Mouse (Mus musculus): ENCODE results near the gene Gm16253.

The Gm16253 gene

DNA sequence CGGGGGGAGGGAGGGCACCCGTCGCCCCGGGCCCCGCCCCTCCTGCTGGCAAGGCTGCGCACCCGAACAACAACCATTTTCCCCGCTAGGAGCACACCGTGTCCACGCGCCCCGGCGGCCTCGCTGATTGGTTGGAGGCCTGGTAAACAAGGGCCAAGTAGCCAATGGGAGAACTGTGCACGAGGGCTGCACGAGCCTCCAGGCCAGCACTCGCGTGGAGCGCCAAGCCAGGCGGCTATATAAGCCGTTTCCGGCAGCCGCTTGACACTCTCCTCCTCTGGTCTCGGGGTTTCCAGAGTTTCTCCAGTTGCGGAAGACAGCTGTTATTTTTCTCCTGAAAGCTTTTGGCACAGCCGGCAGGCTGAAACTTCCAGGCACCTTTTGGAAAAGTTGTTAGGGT lies 19.1 kb upstream of the Gm16253 start, which contains the start of gene Txnip:
Gene Txnip (plus strand): TSS at position 264 of the 400 bp plus-strand sequence.
- DNase-seq (ENCODE audit: low spot score): peak; percentile 99

- no peak for DNase-seq (ENCODE audit: low spot score)
Measured at GRCm38 (mm10) chr3:96558159-96558558, 18.6 kb upstream of the Gm16253 start.

GRCm38 (mm10) chr3:96558668-96559196 lies 18.1 kb upstream of the Gm16253 start:
- DNase-seq (ENCODE audit: low spot score): no peak

- no peak for DNase-seq (ENCODE audit: low spot score)
Measured at GRCm38 (mm10) chr3:96559398-96559910, 17.3 kb upstream of the Gm16253 start.

- DNase-seq (ENCODE audit: low spot score): no peak
Measured at GRCm38 (mm10) chr3:96559911-96560850, 16.6 kb upstream of the Gm16253 start.

GRCm38 (mm10) chr3:96560881-96561668 lies 15.7 kb upstream of the Gm16253 start:
- no peak for DNase-seq (ENCODE audit: low spot score)

DNA sequence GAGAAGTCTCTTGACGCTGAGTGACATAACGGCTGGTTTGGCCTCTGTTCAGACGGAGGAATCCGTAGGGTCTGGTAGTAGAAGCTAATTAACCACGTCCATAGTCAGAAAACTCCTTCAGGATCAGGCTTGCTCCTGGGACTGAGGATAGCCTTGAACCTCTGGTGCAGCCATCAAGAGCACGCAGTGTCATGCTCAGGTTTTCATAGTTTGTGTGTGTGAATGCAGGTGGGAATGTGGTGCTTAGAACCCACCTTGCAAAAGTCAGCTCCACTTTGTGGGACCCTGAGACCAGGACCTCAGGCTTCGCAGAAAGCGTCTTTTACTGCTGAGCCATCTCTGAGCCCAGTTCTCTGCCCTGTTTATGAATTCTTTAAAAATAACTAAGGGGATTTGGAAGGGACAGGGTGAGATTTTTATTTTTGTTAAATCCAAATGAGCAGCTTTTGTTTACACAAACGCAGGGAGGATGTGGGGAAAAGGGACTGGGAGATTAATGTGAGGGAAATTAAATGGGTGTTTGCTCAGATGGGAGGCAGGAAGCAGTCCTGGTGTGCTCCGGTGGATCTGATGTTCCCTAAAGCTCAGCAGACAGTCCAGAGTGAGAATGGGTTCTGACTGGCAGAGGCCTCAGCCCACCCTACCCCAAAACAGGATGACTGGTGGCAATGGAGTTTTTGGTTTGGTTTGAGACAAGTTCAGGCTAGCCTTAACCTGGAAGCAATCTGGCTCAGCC lies 14.7 kb upstream of the Gm16253 start:
- no peak for DNase-seq (ENCODE audit: low spot score)

DNA sequence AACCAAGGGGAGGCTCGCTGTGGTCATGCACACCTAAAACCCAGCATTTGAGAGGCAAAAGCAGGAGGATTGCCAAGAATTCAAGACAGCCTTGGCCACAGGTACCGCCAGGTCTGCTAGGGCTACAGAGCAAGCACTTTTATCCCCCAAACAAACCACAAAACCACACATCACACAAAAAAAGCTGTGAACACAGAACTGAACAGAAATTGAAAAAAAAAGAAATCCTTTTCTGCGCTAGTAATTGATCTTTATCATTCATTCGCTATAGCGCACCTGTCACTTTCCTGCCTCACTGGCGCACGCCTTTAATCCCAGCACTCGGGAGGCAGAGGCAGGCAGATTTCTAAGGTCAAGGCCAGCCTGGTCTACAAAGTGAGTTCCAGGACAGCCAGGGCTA lies 13.5 kb upstream of the Gm16253 start:
- DNase-seq (ENCODE audit: low spot score): no peak

DNA sequence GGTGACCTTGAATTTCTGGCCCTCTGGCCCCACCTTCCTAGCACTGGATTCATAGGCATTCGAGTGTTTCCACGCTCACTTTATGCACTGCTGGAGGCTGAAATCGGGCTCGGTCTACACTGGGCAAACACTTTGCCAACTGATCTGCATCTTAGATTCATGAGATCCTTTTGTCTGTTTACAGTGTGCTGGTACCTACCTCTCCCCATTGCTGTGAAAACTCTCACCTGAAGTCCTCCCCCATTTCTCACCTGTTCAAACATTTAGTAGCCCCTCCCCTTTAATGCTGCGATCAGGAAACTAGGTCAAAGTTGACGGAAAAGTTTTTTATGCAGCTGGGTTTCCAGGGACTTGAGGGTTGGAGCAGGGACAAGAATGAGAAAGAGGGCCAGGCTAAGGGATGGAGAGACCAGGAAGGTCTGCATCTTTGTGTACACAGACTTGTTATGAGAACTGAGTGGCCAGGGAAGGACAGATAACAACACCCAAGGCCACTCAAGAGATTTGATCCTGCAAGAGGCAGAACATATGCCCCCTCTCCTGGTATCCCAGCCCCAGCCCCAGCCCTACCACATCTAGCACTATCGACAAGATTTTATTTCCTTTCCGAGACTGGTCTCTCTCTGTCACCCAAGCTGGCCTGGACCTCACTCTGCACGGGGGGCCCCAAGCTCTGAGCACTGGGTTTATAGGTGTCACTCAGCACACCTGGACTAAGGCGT lies 12.7 kb upstream of the Gm16253 start:
- no peak for DNase-seq (ENCODE audit: low spot score)

DNA sequence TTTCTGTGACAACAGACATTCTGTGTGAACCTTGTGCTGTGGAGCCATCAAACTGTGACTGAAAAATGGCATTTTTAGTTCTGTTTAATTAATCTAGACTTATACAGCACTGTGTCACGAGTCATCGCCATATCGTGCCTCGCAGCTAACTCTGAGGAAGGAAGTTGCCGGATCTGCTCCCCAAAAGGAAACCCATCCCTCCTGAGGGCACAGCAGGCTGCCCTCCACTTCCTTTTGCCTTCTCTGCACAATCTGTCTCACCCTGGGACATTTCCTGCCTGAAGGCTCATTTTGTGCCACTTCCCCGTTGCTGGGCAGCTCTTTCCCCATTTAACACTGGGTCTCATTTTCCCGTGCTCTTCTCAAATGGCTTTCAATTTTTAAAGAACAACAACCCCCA lies 12.2 kb upstream of the Gm16253 start:
- DNase-seq (ENCODE audit: low spot score): no peak

DNA sequence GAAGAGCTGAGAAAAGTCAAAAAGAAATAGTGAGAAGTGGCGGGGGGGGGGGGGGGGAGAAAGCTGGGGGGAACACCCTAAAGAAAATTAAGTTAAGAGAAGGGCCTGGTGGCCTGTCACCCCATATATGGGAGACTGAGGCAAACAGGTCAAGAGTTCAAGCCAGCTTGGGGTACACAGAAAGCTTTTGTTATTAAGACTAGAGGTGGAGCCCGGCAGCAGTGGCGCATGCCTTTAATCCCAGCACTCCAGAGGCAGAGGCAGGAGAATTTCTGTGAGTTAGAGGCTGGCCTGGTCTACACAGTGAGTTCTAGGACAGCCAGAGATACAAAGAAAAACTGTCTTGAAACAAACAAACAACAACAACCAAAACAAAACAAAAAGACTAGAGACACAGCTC lies 11.7 kb upstream of the Gm16253 start:
- no peak for DNase-seq (ENCODE audit: low spot score)

DNA sequence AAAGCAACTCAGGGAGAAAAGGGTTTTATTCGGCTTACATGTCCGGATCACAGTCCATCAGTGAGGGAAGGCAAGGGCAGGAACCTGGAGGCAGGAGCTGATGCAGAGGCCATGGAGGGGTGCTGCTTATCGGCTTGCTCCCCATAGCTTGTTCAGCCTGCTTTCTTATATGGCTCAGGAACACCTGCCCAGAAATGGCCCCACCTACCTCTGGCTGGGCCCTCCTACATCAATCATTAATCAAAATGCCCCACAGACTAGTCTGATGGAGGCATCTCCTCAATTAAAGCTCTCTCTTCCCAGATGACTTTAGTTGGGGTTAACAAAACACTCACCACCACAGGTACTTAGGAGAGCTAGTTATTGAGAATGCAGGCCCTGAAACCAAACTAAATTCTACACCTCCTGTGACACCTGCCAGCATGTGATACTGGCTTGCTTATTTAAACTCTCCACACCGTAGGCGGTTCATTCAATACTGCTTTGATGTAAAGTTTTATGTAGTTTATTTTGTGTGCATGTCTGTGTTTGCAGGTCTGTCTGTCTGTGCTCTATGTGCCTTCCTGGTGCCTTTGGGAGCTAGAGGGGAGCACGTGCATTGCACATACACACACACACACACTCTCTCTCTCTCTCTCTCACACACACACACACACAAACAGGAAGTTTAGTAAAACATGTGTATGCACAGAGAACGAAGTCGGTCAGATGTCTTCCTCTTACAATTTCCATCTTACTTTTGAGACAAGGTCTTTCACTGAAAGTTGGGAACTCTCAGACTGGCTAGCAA lies 9.9 kb upstream of the Gm16253 start:
- no peak for DNase-seq (ENCODE audit: low spot score)

- no peak for DNase-seq (ENCODE audit: low spot score)
Measured at GRCm38 (mm10) chr3:96568605-96569004, 8.2 kb upstream of the Gm16253 start.

GRCm38 (mm10) chr3:96569506-96569905 lies 7.3 kb upstream of the Gm16253 start:
- DNase-seq (ENCODE audit: low spot score): no peak

- DNase-seq (ENCODE audit: low spot score): no peak
Measured at GRCm38 (mm10) chr3:96569966-96570605, 6.7 kb upstream of the Gm16253 start.

DNA sequence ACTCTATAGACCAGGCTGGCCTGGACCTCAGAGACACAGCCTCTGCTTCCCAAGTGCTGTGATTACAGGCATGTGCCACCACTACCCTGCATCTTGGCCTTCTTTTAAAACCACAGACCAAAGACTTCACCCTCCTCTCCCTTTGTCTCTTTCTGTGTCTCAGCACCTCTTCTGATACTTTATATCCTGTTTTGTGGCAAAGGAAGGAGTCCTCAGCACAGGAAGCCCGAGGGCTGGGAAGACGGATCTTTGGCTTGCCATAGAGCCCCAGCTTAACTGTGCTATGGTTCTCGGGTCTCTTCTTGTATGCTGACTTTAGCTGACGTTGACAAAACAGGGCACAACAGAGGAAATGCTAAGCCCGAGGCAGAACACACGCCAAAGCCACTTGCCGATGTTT lies 6.1 kb upstream of the Gm16253 start:
- DNase-seq (ENCODE audit: low spot score): no peak

GRCm38 (mm10) chr3:96571336-96571735 lies 5.4 kb upstream of the Gm16253 start:
- DNase-seq (ENCODE audit: low spot score): no peak

- DNase-seq (ENCODE audit: low spot score): no peak
Measured at GRCm38 (mm10) chr3:96571896-96572698, 4.7 kb upstream of the Gm16253 start.
